In the genomic region with DNA sequence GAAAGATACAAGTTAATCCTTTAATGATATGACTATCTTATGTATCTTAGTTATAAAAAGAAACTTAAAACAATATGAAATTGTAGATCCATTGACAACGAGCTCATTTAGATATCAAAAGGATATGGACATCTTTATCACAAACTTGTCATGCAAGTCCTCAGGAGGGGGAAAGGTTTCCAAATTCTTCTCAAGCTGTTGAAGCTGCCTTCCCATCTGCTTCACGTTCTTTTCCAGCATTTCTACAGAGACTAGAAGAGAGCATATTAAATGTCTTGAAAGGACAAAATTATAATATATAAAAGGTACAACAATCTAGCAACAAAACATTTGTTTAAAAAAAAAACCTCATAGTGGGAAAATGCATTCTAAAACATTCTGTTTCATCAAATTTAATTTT, we compare ENCODE assay signal across 27 mouse cellular contexts.
DNase-seq lines count a peak whose midpoint lies in the region; ATAC-seq lines count a peak whose summit lies in the region.
"Had no signal": no experiment of that assay in that cellular context is flagged by ENCODE, and none has a peak within 500 bp of the region (broad histone marks: within the 10 kb centered on the region; RNA-seq: fewer than 3 reads in every experiment).

No protein-coding gene starts in this region.

- no peaks in the 10 kb centered on the region for H3K27me3 ChIP-seq in midbrain, embryonic 11.5 days (ENCODE audit: control insufficient read depth, insufficient read depth, low read length)
- no peaks in the 10 kb centered on the region for H3K27me3 ChIP-seq in midbrain, embryonic 16.5 days (ENCODE audit: control insufficient read depth, insufficient read depth, low read depth, low read length)
- H3K27me3 ChIP-seq in heart, embryonic 12.5 days (replicated peaks) = no peaks in the 10 kb centered on the region
- H3K27me3 ChIP-seq: CH12.LX; heart, embryonic 13.5 days; Patski had no signal

- no peaks in the 10 kb centered on the region for H3K36me3 ChIP-seq in midbrain, embryonic 11.5 days (ENCODE audit: control insufficient read depth, insufficient read depth, low read length)
- H3K36me3 ChIP-seq in midbrain, embryonic 16.5 days (ENCODE audit: control insufficient read depth, insufficient read depth, low read length) = no peaks in the 10 kb centered on the region
- no peaks in the 10 kb centered on the region for H3K36me3 ChIP-seq in heart, embryonic 12.5 days
- H3K36me3 ChIP-seq: forebrain, embryonic 10.5 days had no signal

- peak; percentile 17 to 40 for DNase-seq in cerebellum, postnatal 14 days
- no peak for DNase-seq in cerebellum, adult 8-10 months
- DNase-seq in layer of hippocampus, adult 18-20 months (ENCODE audit: low spot score in 2 of 2) = peak; percentile 18 to 57
- DNase-seq in layer of hippocampus, postnatal 10 days (ENCODE audit: low spot score in 2 of 2) = no peak
- DNase-seq in midbrain, embryonic 11.5 days (ENCODE audit: low spot score, missing footprints) = peak; percentile 54
- DNase-seq: adrenal gland, postnatal 10 days; adrenal gland, postnatal 36 days; B cell, adult 2 months; cerebellum, adult 18-20 months; cerebellum, adult 9-11 months; gastrocnemius, adult 2 months; gastrocnemius, postnatal 14 days; heart, adult 18-20 months; heart, postnatal 14 days; heart, postnatal 4 days had no signal

- H3K9me3 ChIP-seq in midbrain, embryonic 11.5 days (ENCODE audit: control insufficient read depth, low read length) = no peaks in the 10 kb centered on the region
- no peaks in the 10 kb centered on the region for H3K9me3 ChIP-seq in midbrain, embryonic 16.5 days (replicated peaks; ENCODE audit: control insufficient read depth, low read length, poor library complexity, severe bottlenecking)
- no peaks in the 10 kb centered on the region for H3K9me3 ChIP-seq in heart, embryonic 12.5 days (replicated peaks)
- H3K9me3 ChIP-seq: forebrain, embryonic 10.5 days; G1E; heart, embryonic 13.5 days had no signal

- WGBS in midbrain, embryonic 11.5 days = 86% methylated on average over 2 of the region's 2 CpGs
- WGBS in midbrain, embryonic 16.5 days = 88% methylated on average over 2 of the region's 2 CpGs
- WGBS in heart, embryonic 12.5 days = 74% methylated on average over 2 of the region's 2 CpGs

- no peak overlapping the region for H3K9ac ChIP-seq in midbrain, embryonic 11.5 days (ENCODE audit: low read length)
- no peak overlapping the region for H3K9ac ChIP-seq in midbrain, embryonic 16.5 days (ENCODE audit: low read depth, low read length)
- no peak overlapping the region for H3K9ac ChIP-seq in heart, embryonic 12.5 days
- H3K9ac ChIP-seq: heart, embryonic 13.5 days; hindbrain, embryonic 14.5 days had no signal

- H3K27ac ChIP-seq in midbrain, embryonic 11.5 days (ENCODE audit: low read depth, low read length) = no peak overlapping the region
- no peak overlapping the region for H3K27ac ChIP-seq in midbrain, embryonic 16.5 days (ENCODE audit: low read length)
- no peak overlapping the region for H3K27ac ChIP-seq in heart, embryonic 12.5 days (ENCODE audit: poor library complexity, severe bottlenecking)
- H3K27ac ChIP-seq: forebrain, embryonic 10.5 days; gastrocnemius, adult 2 months; heart, embryonic 13.5 days; hindbrain, embryonic 14.5 days; hindbrain, postnatal 0 days had no signal

- no peak overlapping the region for H3K4me2 ChIP-seq in midbrain, embryonic 11.5 days
- no peak overlapping the region for H3K4me2 ChIP-seq in midbrain, embryonic 16.5 days (ENCODE audit: low read length)
- no peak overlapping the region for H3K4me2 ChIP-seq in heart, embryonic 12.5 days
- H3K4me2 ChIP-seq: heart, embryonic 13.5 days; hindbrain, embryonic 14.5 days had no signal

- H3K4me3 ChIP-seq in midbrain, embryonic 11.5 days (ENCODE audit: low read depth, low read length) = no peak overlapping the region
- no peak overlapping the region for H3K4me3 ChIP-seq in midbrain, embryonic 16.5 days (ENCODE audit: low read depth, low read length)
- no peak overlapping the region for H3K4me3 ChIP-seq in heart, embryonic 12.5 days
- H3K4me3 ChIP-seq: forebrain, embryonic 10.5 days; gastrocnemius, adult 2 months; heart, embryonic 13.5 days had no signal

- no peaks in the 10 kb centered on the region for H3K4me1 ChIP-seq in midbrain, embryonic 11.5 days (ENCODE audit: control insufficient read depth, insufficient read depth, low read length)
- no peaks in the 10 kb centered on the region for H3K4me1 ChIP-seq in midbrain, embryonic 16.5 days (ENCODE audit: control insufficient read depth, insufficient read depth, low read length)
- no peaks in the 10 kb centered on the region for H3K4me1 ChIP-seq in heart, embryonic 12.5 days (replicated peaks)
- H3K4me1 ChIP-seq: heart, embryonic 13.5 days had no signal

- no peak for ATAC-seq in midbrain, embryonic 11.5 days (ENCODE audit: low FRiP score)
- no peak for ATAC-seq in midbrain, embryonic 16.5 days
- ATAC-seq in heart, embryonic 12.5 days (ENCODE audit: insufficient number of reproducible peaks, low FRiP score) = no peak
- ATAC-seq: forebrain, embryonic 16.5 days; hindbrain, postnatal 0 days; inflammation-experienced regulatory T-cells, adult 6 months; intestine, embryonic 16.5 days; Patski had no signal

Comparison
In these comparisons a context has a peak if more than half of its experiments do, and no peak if none do; other contexts are left out.
1. DNase-seq: peak in cerebellum, postnatal 14 days (2 of 2), layer of hippocampus, adult 18-20 months (2 of 2) and midbrain, embryonic 11.5 days (single experiment); none in cerebellum, adult 8-10 months (single experiment) and layer of hippocampus, postnatal 10 days (0 of 2).